Mouse (Mus musculus) thymus, postnatal 0 days (tissue): ENCODE data around the gene Lrrc71. TPM values are rescaled to one million over a fixed set of nuclear protein-coding genes. Genes with fewer than 3 reads are reported as not detected.

Experiments used
- DNase-seq: peaks from one replicate; pipeline ENCODE4 v3.0.0-alpha.2; 2015; ENCODE audit warnings: low spot score
- polyA plus RNA-seq: library from polyadenylated mRNA; unstranded; fragments of >200 nt; fragmentation: Nextera tagmentation; extraction: Ambion mirVana; gene quantifications from 2 replicates; pipeline ENCODE4 v1.2.1, GENCODE M21; 2015

Lrrc71 gene
- polyA plus RNA-seq, 1 experiment from 2014 or later = 0.66 TPM

DNA sequence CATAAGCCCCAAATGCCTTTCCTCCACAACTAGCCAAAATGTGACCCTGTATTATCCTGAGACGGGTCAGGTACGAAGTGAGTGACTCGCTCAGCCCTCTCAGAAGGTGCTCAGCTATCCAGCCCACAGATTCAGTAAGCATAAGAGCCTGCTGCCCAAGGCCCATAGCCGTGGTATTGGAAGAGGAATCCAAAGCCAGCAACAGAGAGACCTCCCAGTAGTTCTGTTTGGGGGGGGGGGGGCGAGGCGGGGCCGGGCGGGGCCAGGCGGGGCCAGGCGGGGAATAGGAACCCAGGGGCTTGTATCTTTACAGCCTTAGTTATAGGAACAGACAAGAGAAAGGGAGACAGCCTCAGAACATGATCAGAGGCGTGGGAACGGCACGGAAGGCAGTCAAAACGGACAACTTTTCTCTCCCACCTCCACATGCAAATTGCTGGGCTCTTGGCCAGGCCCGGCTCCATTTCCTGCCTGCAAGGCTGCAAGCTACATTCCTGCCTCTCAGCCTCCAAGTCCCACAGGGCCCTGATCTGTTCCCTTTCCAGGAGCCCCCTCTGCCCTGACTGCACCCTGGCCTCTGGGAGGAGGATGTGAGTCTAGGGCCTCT lies 15.4 kb upstream of the Lrrc71 start:
- DNase-seq = no peak

DNA sequence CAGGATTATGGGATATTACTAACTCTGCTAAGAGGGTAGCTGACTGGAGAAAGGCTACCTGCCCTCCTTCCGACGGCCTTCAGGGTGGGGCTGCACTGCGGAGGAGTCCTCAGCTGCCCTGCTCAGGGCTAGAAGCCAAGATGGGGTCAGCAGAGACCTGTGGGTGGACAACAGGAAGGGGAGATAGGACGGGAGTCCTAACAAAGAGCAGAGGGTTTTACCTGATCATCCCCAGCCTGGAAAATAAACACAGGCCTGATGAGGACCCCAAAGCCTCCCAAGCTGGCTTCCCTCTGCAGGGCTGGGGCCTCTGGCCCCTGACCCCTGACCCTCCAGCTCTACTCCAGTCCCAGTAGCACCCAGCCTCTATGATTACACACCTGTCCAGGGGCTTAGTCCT lies 14.8 kb upstream of the Lrrc71 start:
- DNase-seq = no peak

DNA sequence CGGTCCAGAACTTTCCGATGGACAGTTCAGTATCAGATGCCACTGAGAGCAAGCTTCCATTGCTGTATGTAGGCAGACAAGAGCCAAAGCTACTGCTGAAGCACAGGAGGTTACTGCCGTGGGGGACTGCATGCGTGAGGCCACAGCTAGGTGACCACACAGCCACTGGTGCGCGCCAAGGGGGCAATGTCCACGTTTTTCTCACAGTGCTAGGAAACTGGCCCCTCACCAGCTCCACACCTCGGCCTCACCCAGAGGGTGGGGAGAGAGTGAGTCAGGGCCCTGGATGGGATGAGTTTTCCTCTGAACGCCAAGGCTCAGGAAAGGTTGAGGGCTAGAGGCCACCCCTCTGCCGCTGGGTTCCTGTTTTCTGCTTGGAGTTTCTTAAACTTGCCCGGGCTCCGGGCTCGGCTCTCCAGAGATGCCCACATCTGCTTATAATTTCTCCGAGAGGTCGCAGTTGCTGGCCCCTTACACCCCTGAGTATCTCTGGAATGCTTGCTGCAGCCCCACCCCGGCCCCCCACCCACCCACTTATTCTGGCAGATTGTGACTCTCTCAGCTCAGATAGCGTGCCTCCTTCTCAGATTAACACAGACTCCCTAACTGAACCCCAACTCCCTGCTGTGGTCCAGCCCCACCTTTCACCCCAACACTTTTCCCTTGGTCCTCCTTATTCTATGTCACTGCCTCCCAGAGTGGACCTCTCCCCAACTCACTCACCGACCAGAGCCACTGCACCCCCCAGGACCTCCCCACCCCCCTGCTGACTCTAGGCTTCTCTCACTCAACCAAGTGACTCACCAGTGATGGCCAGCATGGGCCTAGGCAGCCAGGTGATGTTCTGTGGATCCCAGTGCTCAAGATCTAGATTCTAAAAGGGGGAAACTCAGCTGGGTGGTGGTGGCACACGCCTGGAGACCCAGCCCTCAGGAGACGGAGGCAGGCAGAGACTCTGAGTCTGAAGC lies 13.3 kb upstream of the Lrrc71 start:
- no peak for DNase-seq

DNA sequence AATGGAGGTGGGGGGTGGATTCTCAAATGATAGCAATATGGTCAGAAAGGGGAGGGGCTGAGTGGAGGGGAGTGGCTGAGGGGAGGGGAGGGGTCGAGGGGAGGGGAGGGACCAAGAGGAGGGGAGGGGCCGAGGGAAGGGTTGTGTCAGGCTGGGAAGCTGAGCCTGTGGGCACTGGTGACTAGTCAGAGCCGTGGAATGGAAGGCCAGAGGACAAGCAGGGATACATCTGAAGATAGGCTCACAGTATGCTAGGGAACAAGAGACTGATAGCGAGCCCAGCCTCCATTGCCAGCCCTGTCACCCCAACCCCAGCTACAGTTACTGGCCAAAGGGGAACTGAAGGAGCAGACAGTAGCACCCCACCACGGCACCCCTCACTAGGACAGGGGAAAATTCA lies 10.2 kb upstream of the Lrrc71 start:
- DNase-seq = no peak

DNA sequence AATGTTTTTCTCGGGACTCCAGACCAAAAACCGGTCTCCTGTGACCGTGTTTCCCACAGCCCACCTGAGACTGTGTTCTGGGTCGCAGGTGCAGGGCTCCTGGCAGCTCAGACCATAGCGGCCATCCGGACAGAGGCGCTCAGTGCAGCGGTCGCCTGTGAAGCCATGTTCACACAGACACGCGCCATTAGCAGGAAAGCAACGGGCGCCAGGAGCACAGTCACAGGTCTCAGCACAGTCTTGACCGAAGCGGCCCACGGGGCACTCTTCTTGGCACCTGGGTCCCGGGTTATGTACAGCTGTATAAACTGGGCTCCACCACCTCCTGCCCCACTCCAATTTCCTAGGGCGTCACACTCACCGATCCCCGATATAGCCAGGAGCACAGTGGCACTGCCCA lies 8.1 kb upstream of the Lrrc71 start:
- DNase-seq = no peak

DNA sequence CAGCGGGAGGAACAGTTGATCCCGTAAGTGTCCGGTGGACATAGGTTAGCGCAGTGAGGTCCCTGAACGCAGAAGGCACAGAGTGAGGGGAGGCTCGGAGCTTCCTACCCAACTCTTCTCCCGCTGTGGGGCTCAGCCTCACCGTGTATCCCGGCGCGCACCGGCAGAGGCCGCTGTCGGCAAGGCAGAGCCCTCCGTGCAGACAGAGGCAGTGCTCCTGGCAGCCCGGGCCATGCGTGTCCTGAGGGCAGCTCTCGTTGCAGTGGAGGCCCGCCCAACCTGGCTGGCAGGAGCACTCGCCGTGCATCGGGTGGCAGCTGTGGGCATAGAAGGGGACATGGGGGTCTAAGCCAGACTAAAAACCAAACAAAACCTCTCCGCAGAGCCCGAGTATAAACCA lies 7.5 kb upstream of the Lrrc71 start:
- DNase-seq = peak; percentile 75

DNA sequence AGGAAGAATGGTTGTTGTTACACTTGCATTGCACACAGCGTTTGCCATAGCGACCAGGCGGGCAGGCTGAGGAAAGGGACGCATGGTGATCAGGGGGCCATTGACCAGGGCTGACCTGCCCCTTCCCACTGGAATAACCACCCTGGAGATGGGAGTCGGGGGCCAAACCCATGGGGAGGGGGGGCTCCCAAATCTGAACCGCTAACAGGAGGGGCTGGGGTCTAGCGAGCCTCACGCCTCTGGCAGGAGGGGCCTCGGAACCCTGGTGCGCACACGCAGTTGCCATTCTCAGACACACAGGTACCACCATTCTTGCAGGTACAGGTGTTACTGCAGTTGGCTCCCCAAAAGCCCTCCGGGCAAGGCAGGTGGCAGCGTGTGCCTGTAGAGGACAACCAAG lies 5.4 kb upstream of the Lrrc71 start:
- no peak for DNase-seq

DNA sequence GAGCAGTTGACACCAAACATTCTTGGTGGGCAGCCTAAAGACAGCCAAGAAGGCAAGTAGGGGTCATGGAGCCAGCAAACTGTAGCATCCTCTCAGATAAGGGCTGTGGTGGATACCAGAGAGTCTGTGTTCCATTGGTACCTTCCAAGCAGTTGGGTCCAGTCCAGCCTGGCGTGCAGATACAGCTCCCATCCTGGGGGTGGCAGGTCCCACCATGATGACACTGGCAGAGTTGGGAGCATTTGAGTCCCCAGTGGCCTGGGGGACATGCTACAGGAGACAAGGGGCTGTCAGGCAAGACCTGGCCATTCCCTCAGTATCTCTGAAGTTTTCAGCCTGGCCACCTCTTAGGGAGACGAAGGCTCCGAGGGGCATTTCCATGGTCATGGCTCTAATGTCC lies 4.1 kb upstream of the Lrrc71 start:
- DNase-seq = no peak

DNA sequence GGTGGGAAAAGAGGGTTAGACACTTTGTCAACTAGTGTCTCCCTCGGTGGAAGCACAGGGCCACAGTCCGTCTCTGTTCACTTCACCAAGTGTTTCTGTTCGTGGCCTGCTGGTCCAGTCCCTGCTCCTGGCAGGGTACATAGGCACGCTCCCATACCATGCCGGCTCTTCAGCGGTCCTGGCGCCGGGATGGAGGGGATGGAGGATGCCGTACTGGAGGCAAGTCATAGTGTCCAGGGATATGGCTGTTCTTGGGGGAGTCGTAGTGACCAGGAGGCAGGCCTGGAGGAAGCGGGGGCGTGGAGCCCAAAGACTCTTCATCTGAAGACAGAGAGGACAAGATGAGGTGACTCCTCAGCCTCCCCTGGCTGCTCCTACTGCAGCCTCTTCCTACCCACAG lies 1.6 kb upstream of the Lrrc71 start:
- no peak for DNase-seq

DNA sequence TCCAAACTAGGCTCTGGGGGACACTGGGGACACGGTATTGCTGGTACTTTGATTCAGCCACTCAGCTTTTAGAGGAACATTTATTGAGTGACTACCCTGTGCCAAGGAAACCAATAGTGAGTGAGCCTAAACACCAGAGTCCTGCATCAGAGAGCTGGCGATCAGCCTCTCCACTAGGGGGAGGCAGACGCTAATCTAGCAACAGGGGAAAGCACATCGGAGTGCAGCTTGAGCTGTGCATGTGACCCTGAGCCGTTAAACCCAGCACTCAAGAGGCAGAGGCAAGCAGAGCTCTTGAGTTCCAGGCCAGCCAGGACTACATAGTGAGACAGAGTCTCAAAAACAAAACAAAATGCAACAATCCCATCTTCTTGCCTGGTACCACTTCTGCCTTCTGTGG lies 611 bp upstream of the Lrrc71 start:
- peak; percentile 72 for DNase-seq

DNA sequence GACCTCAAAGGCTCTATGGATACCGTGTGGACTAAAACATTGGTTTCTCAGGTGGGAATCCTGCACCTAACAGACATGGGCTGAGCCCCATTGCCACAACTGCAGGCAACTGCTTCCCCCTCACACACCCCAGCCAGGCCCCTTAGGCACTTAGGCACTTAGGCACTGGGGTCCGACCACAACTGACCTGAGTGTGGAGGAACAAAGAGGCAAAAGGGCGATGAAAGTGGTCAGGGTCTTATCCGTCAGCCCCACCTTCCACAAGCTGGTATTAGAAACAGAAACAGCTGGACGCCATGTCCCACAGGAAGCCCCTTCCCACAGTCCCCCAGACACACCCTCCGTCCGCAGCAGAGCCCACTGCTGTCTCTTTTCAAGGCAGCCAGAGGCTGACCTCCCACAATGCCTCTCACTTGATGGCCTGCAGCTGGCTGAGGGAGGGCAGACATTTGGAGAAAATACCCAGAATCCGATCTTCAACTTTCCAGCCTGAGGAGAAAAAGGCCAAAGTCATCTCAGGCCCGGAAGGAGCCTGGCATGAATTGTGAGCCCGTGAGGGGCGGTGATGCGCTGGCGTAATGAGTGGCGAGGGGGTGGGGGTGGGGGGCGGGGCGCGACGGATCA lies 3.3 kb downstream of the Lrrc71 start:
- DNase-seq = no peak

DNA sequence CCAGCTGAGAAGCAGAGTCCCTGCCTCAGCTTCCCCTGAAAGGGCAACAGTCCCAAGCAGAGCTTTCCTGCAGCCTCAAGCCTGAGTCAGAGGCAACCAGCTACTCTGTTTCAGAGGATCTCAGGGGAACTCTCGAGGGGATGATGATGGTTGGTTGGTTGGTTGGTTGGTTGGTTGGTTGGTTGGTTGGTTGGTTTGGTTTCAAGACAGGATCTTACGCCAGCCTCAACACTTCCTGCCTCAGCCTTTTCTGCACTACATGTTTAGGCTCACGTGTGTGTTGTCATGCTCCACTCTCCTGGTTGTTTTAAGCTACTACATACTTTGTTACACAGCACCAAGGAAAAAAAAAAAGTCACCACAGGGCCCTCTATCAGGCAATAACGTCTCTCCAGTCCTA lies 4.5 kb downstream of the Lrrc71 start:
- DNase-seq = no peak

DNA sequence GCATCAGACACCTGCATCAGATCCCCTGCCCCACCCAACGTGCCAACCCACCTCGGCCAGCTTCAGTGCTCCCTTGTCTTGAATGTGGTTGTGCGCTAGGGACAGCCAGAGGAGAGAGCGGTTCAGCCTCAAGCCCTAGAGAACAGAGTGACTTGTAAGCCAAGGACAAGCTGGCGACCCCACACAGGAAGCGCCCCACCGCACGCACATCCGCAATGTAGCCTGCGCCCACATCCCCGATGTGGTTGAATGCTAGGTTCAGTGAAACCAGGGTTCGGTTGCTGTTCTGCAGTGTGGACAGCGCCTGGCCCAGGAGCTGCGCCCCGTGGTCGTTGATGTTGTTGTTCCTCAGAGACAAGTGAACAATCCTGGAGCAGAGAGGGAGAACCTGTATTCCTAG lies 5.7 kb downstream of the Lrrc71 start:
- DNase-seq = peak; percentile 75

DNA sequence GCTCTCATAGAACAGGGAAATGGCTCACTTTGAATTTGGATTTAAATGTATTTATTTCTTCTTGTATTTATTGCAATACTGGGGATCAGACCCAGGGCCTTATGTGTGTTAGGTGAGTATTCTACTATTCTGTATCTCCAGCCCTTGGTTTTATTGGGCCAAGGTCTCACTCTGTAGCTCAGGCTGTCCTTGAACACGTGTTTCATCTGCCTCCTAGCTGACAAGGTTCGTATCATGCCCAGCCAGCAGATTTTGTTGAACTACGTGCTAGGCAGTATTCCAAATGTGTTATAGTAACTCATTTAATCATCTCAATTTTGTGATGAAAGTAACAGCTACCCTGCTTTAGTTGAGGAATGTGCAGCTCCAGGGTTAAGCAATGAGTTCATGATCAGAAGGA lies 6.4 kb downstream of the Lrrc71 start:
- DNase-seq = no peak

DNA sequence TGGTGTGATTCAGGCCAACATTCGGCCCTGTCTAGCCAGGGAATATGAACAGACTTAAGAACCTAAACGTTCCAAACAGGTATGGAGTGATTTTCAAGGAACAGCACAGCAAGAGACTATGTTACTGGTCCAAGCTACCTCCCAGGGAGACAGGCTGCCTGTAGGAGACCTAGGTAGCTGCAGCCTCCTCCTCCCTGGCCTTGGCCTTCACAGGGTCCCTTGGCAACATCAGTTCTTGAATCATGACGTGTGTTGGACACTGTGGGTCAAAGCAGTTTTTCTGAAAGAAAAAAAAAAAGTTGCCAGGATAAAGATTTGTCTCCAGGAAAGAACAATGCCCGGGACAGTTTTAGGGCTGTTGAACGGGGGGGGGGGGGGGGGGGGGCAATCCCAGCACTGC lies 9.5 kb downstream of the Lrrc71 start:
- DNase-seq = no peak

DNA sequence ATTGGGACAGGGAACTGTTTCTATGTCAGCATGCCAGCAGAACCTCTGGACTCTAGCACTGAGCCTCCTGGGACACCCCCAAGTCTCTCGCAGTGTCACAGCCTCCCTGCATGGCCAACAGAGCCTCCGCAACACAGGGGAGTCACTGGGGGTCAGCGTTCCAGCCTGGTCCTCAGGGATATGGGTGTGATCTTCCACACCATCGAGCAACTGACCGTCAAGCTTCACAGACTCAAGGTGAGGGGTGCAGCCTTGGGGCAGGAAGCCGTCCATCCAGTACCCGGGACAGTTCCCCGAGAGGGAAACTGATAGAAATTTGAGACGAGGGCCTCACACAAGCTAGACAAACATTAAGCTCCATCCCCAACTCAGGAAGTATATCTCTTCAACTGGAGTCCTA lies 13.1 kb downstream of the Lrrc71 start:
- DNase-seq = no peak

DNA sequence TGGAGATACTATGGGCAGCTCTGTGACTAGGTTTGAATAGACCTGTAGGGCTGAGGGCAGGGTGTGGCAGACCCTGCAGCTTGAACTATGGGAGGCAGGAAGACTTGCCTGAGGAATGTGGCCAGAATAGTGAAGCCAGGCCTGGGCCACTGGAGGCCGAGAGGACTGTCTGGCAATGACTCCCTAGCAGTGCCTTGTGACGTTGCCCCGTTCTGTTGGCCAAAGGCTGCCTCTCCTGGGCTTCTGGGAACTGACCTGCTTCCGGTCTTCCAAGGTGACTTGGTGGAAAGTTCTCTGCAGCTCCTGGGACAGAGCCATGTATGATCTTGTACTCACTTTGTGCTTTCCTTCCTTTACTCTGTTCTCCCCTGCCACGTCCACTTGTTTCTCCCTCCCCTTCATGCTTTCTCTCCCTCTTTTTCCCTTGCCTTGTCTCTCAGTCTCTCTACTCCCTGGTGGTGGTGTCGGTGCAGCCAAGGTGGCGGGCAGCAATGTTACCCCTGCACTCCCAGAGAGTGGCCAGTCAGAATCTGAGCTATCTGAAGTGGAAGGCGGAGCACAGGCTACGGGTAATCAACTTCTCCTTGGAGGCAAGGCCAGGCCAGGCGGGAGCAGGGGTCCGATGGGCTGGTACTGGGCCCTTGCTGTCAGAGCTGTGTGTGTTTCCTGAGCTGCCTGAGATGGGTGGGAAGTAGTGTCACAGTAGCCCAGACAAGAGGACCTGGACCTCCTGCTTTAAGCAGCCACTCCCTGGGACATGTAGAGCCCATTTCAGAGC lies 14.3 kb downstream of the Lrrc71 start:
- no peak for DNase-seq

DNA sequence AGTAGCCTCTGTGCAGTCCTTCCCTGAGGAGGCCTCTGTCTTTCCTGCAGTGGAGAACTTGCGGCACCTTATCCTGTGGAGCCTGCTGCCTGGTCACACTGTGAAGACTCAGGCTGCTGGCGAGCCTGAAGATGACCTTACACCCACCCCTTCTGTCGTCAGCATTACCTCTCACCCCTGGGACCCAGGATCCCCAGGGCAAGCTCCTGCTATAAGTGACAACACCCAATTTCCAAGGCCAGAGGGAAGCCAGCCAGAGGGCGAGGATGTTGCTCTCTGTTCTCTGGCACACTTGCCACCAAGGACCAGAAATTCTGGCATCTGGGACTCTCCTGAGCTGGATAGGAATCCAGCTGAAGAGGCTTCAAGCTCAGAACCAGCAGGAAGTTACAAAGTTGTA lies 15.3 kb downstream of the Lrrc71 start:
- no peak for DNase-seq

DNA sequence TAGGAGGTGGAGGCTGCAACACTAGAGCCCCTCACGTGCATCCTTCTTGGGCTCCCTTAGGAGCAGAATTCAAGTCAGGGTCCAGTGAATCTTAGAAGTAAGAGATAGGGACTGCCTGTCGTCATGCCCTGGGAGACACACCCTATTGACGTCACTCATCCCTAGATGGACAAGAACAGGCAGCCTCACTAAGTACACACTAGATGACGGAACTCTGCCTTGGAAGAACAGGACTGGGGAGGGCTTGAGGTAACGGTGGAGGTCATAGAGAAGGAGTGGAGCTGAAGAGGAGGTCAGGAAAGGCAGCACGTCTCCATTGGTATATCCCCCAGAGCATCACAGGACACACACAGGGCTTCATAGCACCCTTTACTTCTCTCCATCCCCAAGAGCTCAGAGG lies 19.7 kb downstream of the Lrrc71 start:
- DNase-seq = no peak

DNA sequence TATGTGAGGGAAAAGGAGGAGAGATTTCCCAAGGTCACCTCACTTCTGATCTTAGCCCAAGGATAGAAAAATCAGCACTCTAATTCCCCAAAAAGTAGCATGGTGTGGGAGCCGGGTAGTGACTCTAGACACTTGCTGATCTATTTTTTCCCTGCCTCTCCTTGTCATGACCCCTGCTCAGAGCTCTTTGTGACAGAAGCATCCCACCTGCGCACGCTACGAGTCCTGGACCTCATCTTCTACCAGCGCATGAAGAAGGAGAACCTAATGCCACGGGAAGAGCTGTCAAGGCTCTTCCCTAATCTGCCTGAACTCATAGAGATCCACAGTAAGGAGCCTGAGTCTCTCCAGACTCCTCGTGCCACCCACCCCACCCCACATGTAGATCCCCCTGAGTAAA lies 22.2 kb downstream of the Lrrc71 start:
- no peak for DNase-seq

DNA sequence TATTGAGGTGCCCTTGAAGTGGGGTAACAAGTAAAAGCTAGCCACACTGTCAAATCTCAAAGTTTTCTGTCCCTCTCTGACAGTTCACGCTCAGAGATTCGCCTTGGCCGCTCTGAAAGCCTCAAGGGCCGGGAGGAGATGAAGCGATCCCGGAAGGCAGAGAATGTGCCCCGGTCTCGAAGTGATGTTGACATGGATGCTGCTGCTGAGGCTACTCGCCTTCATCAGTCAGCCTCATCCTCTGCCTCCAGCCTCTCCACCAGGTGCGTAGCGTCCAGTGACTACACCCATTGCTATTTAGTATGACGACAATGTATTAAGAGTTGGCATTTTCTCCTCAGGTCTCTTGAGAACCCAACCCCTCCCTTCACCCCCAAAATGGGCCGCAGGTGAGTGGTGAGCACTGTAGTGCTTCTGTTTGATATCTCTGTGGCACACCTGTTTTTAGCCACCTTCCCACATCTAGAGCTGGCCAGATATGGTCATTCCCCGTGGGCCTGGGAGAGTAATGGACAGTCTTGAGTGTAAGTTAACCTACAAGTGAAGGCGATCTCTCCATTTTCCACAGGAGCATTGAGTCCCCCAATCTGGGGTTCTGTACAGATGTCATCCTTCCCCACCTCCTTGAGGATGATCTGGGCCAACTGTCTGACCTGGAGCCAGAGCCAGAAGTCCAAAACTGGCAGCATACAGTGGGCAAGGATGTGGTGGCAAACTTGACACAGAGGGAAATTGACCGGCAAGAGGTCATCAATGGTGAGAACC lies 22.8 kb downstream of the Lrrc71 start:
- DNase-seq = no peak
